Mouse (Mus musculus): ENCODE measurements at regions not wholly inside any gene's neighbourhood (a gene's known extent, or its start where the extent isn't known, plus 50 kb on each side); places are given as distances from the start of the nearest gene placed in this dataset.

DNA sequence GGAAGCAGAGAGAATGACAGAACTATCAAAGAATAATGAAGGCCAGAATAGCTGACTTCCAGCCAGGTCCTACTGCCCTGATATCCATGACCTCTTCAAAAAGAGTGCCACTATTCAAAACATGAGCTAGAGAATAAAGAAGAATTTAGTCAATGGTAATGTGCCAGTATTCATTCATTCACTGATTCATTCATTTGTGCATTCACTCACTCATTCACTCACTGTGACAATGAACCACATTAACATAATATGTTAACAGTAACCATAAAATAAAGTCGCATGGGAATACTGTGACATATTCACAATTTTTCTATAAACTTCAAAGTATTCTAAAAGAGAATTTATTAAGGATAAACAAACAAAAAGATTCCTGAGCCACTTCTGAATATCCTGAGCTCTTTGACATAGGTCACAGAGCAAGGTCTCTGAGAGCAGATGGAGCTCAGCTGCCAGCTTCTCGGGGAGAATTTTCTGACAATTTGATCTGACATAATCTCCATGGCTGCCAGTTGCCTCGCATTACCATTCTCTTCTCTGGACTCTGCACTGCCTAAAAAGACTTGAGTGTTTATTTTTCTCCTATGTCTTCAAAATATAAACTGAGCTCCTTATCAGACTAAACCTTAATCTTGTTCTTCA is 2895.5 kb upstream of the 5930422O12Rik start:
- Histone ChIP-seq H3K9me3 (ENCODE audit: control insufficient read depth, insufficient read depth, low read depth, low read length) (no peaks in the 10 kb centered on the region), H3K27ac (ENCODE audit: insufficient read depth, low read depth, low read length, poor library complexity, severe bottlenecking) (no peak overlapping the region)
- in situ Hi-C loops (cut with MboI; ENCODE audit: low sequenced_read_pairs in 2 of 2, unreplicated experiment in 2 of 2) = no loop called here

DNA sequence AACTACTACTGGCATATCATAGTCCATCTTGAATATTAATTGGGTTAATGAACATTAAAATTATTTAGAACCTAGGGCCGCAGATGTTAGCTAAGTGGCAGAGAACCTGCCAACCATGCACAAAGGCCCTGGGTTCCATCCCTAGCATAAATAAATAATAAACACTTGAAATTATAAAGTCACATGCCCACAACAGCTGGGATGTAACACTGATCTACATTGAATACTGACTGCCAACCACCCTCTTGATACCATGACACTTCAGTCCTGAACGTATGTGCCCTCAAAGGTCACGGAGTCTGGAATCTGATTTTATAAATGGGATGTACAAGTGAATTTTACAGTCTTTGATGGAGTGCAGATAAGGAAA is 2895.0 kb upstream of the 5930422O12Rik start:
- Histone ChIP-seq H3K4me1 (ENCODE audit: control insufficient read depth in 2 of 2, insufficient read depth in 2 of 2, low read length in 2 of 2, poor library complexity in 1 of 2) (no peaks in the 10 kb centered on the region), H3K36me3 (ENCODE audit: control insufficient read depth, insufficient read depth, low read length, poor library complexity, severe bottlenecking) (no peaks in the 10 kb centered on the region), H3K9ac (ENCODE audit: insufficient read depth, low read depth, low read length, poor library complexity, severe bottlenecking) (no peak overlapping the region), H3K9me3 (ENCODE audit: control insufficient read depth, insufficient read depth, low read depth, low read length) (no peaks in the 10 kb centered on the region), H3K4me3 (ENCODE audit: insufficient read depth in 1 of 2, low read depth in 1 of 2, low read length in 2 of 2, poor library complexity in 1 of 2, severe bottlenecking in 1 of 2) (no peak overlapping the region), H3K27ac (ENCODE audit: insufficient read depth, low read depth, low read length, poor library complexity, severe bottlenecking) (no peak overlapping the region)
- in situ Hi-C loops (cut with MboI; ENCODE audit: low sequenced_read_pairs in 2 of 2, unreplicated experiment in 2 of 2) = no loop called here
- no peak for DNase-seq (ENCODE audit: low read depth, low spot score)
- TF ChIP-seq HCFC1 (IDR thresholded peaks at IDR 0.05; ENCODE audit: borderline replicate concordance, insufficient read depth, low read length) (no peak), ZNF384 (IDR thresholded peaks at IDR 0.05; ENCODE audit: low read depth, low read length) (no peak), CHD2 (IDR thresholded peaks at IDR 0.05; ENCODE audit: low read depth, low read length) (no peak), ZC3H11A (IDR thresholded peaks at IDR 0.05; ENCODE audit: borderline replicate concordance, low read depth, low read length) (no peak)

More for the DNA sequence above, 2895.5 kb upstream of the 5930422O12Rik start:
- no peaks in the 10 kb centered on the region for H3K4me1 ChIP-seq (ENCODE audit: control insufficient read depth in 2 of 2, insufficient read depth in 2 of 2, low read length in 2 of 2, poor library complexity in 1 of 2)
- TF ChIP-seq HCFC1 (IDR thresholded peaks at IDR 0.05; ENCODE audit: borderline replicate concordance, insufficient read depth, low read length) = no peak
- no peak overlapping the region for H3K9ac ChIP-seq (ENCODE audit: insufficient read depth, low read depth, low read length, poor library complexity, severe bottlenecking)
- H3K36me3 ChIP-seq (ENCODE audit: control insufficient read depth, insufficient read depth, low read length, poor library complexity, severe bottlenecking) = no peaks in the 10 kb centered on the region
- H3K4me3 ChIP-seq (ENCODE audit: insufficient read depth in 1 of 2, low read depth in 1 of 2, low read length in 2 of 2, poor library complexity in 1 of 2, severe bottlenecking in 1 of 2) = no peak overlapping the region
- DNase-seq (ENCODE audit: low read depth, low spot score) = no peak

DNA sequence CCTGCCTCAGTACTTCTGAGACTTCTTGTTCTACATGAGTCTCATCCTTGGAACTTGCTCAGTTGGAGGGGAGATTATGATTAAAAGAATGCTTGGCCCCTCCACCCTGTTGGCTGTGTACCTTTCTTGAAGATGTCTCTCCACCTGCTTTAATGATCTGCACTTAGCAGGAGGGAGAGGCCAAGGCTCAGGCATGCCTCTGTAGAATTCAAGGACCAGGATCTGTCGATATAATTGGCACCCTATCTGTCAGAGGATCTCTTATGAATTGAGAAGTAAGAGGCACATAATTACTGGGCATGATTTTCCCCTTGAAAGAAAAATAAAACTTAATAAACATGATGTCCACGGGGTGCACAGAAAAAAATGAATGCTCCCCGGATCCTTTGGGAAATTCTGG is 2893.1 kb upstream of the 5930422O12Rik start:
- Histone ChIP-seq H3K4me1 (ENCODE audit: control insufficient read depth in 2 of 2, insufficient read depth in 2 of 2, low read length in 2 of 2, poor library complexity in 1 of 2) (no peaks in the 10 kb centered on the region), H3K27ac (ENCODE audit: insufficient read depth, low read depth, low read length, poor library complexity, severe bottlenecking) (no peak overlapping the region), H3K9me3 (ENCODE audit: control insufficient read depth, insufficient read depth, low read depth, low read length) (no peaks in the 10 kb centered on the region), H3K36me3 (ENCODE audit: control insufficient read depth, insufficient read depth, low read length, poor library complexity, severe bottlenecking) (no peaks in the 10 kb centered on the region), H3K4me3 (ENCODE audit: insufficient read depth in 1 of 2, low read depth in 1 of 2, low read length in 2 of 2, poor library complexity in 1 of 2, severe bottlenecking in 1 of 2) (no peak overlapping the region), H3K9ac (ENCODE audit: insufficient read depth, low read depth, low read length, poor library complexity, severe bottlenecking) (no peak overlapping the region)
- DNase-seq (ENCODE audit: low read depth, low spot score) = no peak
- in situ Hi-C loops (cut with MboI; ENCODE audit: low sequenced_read_pairs in 2 of 2, unreplicated experiment in 2 of 2) = no loop called here
- no peak for TF ChIP-seq HCFC1 (IDR thresholded peaks at IDR 0.05; ENCODE audit: borderline replicate concordance, insufficient read depth, low read length)

DNA sequence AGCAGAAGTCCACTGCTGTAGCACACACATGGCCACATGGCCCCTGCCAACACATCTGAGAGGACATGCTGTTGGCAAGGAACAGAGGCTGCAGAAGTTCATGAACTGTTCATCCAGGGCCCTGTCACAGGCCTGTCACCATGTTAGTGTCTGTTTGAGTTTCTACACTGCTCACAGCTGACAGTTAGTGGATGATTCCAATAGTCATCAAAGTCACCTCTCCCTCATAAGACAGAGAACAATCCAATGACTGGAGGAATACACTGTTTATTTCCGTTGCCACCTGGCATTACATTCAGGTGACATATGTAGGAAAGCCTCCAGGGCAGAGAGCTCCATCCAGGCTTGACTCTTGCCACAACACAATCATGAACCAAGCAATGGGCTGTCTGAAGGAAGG is 2886.3 kb upstream of the 5930422O12Rik start:
- in situ Hi-C loops (cut with MboI; ENCODE audit: low sequenced_read_pairs in 2 of 2, unreplicated experiment in 2 of 2) = no loop called here

DNA sequence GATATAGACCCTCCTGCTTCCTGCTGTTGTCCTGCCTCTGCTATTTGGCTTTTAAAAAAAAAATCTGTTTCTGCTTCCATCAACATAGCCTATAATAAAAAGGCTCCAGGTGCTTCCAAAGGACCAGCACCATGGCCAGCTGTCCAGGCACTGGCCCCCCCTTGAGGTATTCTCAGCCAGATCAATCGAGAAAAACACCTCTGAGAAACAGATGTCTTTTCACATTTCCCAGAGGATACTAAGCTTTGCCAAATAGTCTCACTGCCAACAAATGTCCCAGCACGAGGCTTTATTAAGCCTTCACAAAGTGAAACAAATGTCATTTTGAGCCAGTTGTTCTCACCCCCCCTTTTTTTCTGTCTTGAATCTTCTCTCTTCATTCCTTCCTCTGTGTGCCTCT is 2880.7 kb upstream of the 5930422O12Rik start:
- Histone ChIP-seq H3K4me3 (ENCODE audit: insufficient read depth in 1 of 2, low read depth in 1 of 2, low read length in 2 of 2, poor library complexity in 1 of 2, severe bottlenecking in 1 of 2) (no peak overlapping the region), H3K4me1 (ENCODE audit: control insufficient read depth in 2 of 2, insufficient read depth in 2 of 2, low read length in 2 of 2, poor library complexity in 1 of 2) (no peaks in the 10 kb centered on the region)
- no peak for DNase-seq (ENCODE audit: low read depth, low spot score)

More for the DNA sequence above, 2886.3 kb upstream of the 5930422O12Rik start:
- Histone ChIP-seq H3K27ac (ENCODE audit: insufficient read depth, low read depth, low read length, poor library complexity, severe bottlenecking) (no peak overlapping the region), H3K4me3 (ENCODE audit: insufficient read depth in 1 of 2, low read depth in 1 of 2, low read length in 2 of 2, poor library complexity in 1 of 2, severe bottlenecking in 1 of 2) (no peak overlapping the region), H3K36me3 (ENCODE audit: control insufficient read depth, insufficient read depth, low read length, poor library complexity, severe bottlenecking) (no peaks in the 10 kb centered on the region), H3K9me3 (ENCODE audit: control insufficient read depth, insufficient read depth, low read depth, low read length) (no peaks in the 10 kb centered on the region), H3K4me1 (ENCODE audit: control insufficient read depth in 2 of 2, insufficient read depth in 2 of 2, low read length in 2 of 2, poor library complexity in 1 of 2) (no peaks in the 10 kb centered on the region), H3K9ac (ENCODE audit: insufficient read depth, low read depth, low read length, poor library complexity, severe bottlenecking) (no peak overlapping the region)
- no peak for TF ChIP-seq CHD2 (IDR thresholded peaks at IDR 0.05; ENCODE audit: low read depth, low read length)
- no peak for TF ChIP-seq MAFK (IDR thresholded peaks at IDR 0.05; ENCODE audit: insufficient read depth, low read depth, low read length)
- no peak for TF ChIP-seq ZC3H11A (IDR thresholded peaks at IDR 0.05; ENCODE audit: borderline replicate concordance, low read depth, low read length)
- TF ChIP-seq HCFC1 (IDR thresholded peaks at IDR 0.05; ENCODE audit: borderline replicate concordance, insufficient read depth, low read length) = no peak
- TF ChIP-seq ZNF384 (IDR thresholded peaks at IDR 0.05; ENCODE audit: low read depth, low read length) = no peak
- no peak for DNase-seq (ENCODE audit: low read depth, low spot score)

More for the DNA sequence above, 2880.7 kb upstream of the 5930422O12Rik start:
- Histone ChIP-seq H3K36me3 (ENCODE audit: control insufficient read depth, insufficient read depth, low read length, poor library complexity, severe bottlenecking) (no peaks in the 10 kb centered on the region), H3K9me3 (ENCODE audit: control insufficient read depth, insufficient read depth, low read depth, low read length) (no peaks in the 10 kb centered on the region), H3K9ac (ENCODE audit: insufficient read depth, low read depth, low read length, poor library complexity, severe bottlenecking) (no peak overlapping the region), H3K27ac (ENCODE audit: insufficient read depth, low read depth, low read length, poor library complexity, severe bottlenecking) (no peak overlapping the region)
- in situ Hi-C loops (cut with MboI; ENCODE audit: low sequenced_read_pairs in 2 of 2, unreplicated experiment in 2 of 2) = no loop called here
- TF ChIP-seq ZC3H11A (IDR thresholded peaks at IDR 0.05; ENCODE audit: borderline replicate concordance, low read depth, low read length) = no peak
- TF ChIP-seq CHD2 (IDR thresholded peaks at IDR 0.05; ENCODE audit: low read depth, low read length) = no peak
- TF ChIP-seq MAFK (IDR thresholded peaks at IDR 0.05; ENCODE audit: insufficient read depth, low read depth, low read length) = no peak
- TF ChIP-seq ZNF384 (IDR thresholded peaks at IDR 0.05; ENCODE audit: low read depth, low read length) = no peak
- TF ChIP-seq HCFC1 (IDR thresholded peaks at IDR 0.05; ENCODE audit: borderline replicate concordance, insufficient read depth, low read length) = no peak
